Mouse (Mus musculus) limb, embryonic 12.5 days (tissue): ENCODE measurements around the gene Flrt2. TPM values are rescaled to one million over a fixed set of nuclear protein-coding genes. Genes with fewer than 3 reads are reported as not detected.

Source experiments
- ATAC-seq: fragments of 200-750 bp; cut with Nextera tagmentation; 2 replicates; pipeline ENCODE4 v1.8.0; 2017; ENCODE audit warnings: low read depth, moderate TSS enrichment; ENCODE audit not compliant: insufficient number of reproducible peaks, insufficient read depth, low FRiP score, low TSS enrichment
- H3K27ac ChIP-seq: fragments of 300-500 bp; sonication (generic); 2 replicates; pipeline ENCODE4 v1.5.1; 2016; ENCODE audit warnings: mild to moderate bottlenecking, moderate library complexity
- H3K27me3 ChIP-seq: fragments of 300-500 bp; sonication (generic); 2 replicates; pipeline ENCODE4 v1.6.1; 2016; ENCODE audit warnings: mild to moderate bottlenecking, moderate library complexity
- H3K36me3 ChIP-seq: fragments of 300-500 bp; sonication (generic); 2 replicates; pipeline ENCODE4 v1.6.1; 2016; ENCODE audit warnings: mild to moderate bottlenecking, moderate library complexity
- H3K4me1 ChIP-seq: fragments of 300-500 bp; sonication (generic); replicated peaks from 2 replicates; pipeline ENCODE4 v1.6.1; 2016
- H3K4me2 ChIP-seq: fragments of 300-500 bp; sonication (generic); 2 replicates; pipeline ENCODE4 v1.6.1; 2016; ENCODE audit warnings: mild to moderate bottlenecking, moderate library complexity
- H3K4me3 ChIP-seq: fragments of 300-500 bp; sonication (generic); replicated peaks from 2 replicates; pipeline ENCODE4 v1.5.1; 2016; ENCODE audit warnings: mild to moderate bottlenecking
- H3K9ac ChIP-seq: fragments of 300-500 bp; sonication (generic); replicated peaks from 2 replicates; pipeline ENCODE4 v1.6.1; 2016; ENCODE audit warnings: mild to moderate bottlenecking, moderate library complexity
- H3K9me3 ChIP-seq: fragments of 300-500 bp; sonication (generic); 2 replicates; pipeline ENCODE4 v1.6.1; 2016; ENCODE audit warnings: mild to moderate bottlenecking, moderate library complexity
- WGBS: fragments of 180-500 bp; shearing (Covaris S2); methylation state at CpG from one replicate; pipeline ENCODE4 v1.1.7; 2016; 5-methylcytosine and 5-hydroxymethylcytosine counted together
- polyA plus RNA-seq: library from polyadenylated mRNA; unstranded; fragments of >200 nt; fragmentation: Nextera tagmentation; extraction: Ambion mirVana; gene quantifications from 2 replicates; pipeline ENCODE4 v1.2.1, GENCODE M21; 2016

Gene Flrt2
- polyA plus RNA-seq, 1 experiment from 2014 or later, result 40.4 TPM

DNA sequence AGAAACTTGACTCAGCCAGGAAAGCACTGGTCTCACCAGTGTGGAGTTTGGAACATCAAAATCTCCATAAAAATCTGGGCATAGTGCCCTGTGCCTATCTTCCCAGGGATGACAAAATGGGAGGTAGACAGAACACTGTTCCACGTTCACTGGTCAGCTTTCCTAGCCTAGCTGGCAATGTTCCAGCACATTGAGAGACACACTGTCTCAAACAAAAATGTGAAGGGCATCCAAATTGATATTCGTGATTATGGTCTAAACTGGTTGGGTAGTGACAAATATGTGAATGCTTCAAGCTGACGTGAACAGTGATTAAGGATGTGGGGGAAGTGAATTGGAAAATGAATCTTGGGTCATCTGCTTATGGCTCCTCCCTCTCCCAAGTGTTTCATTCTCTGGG, 78.2 kb downstream of the Flrt2 start:
- Histone ChIP-seq H3K27me3 (no peaks in the 10 kb centered on the region), H3K4me3 (no peak overlapping the region), H3K9ac (no peak overlapping the region), H3K27ac (no peak overlapping the region), H3K4me2 (no peak overlapping the region), H3K9me3 (no peaks in the 10 kb centered on the region), H3K36me3 (no peaks in the 10 kb centered on the region), H3K4me1 (peaks cover 14% of the 10 kb centered on the region)
- no peak for ATAC-seq
- WGBS, result 92% methylated on average over 3 of the region's 3 CpGs

DNA sequence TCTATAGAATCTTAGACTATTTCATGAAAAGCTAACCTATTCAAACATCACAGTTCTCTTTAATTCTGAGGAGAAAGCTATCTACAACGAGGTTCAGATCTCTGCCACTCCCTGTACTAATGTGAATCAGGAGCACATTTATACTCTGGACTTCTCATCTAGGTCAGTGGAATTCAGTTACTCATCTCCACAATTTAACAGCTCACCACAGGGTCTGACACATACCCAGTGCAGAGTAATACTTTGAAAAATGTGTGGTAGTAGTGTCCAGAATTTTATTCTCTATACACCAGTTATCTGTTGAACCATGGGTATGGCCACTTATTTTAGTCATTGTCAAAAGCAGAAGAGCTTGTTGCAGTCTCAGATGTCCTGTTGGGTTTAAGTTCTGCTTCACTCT, 98.1 kb downstream of the Flrt2 start:
- WGBS, result 89% methylated on average over 1 of the region's 1 CpGs
- Histone ChIP-seq H3K27ac (no peak overlapping the region), H3K4me2 (no peak overlapping the region), H3K27me3 (no peaks in the 10 kb centered on the region), H3K4me1 (no peaks in the 10 kb centered on the region), H3K36me3 (no peaks in the 10 kb centered on the region), H3K4me3 (no peak overlapping the region), H3K9ac (no peak overlapping the region), H3K9me3 (no peaks in the 10 kb centered on the region)
- ATAC-seq, result no peak

DNA sequence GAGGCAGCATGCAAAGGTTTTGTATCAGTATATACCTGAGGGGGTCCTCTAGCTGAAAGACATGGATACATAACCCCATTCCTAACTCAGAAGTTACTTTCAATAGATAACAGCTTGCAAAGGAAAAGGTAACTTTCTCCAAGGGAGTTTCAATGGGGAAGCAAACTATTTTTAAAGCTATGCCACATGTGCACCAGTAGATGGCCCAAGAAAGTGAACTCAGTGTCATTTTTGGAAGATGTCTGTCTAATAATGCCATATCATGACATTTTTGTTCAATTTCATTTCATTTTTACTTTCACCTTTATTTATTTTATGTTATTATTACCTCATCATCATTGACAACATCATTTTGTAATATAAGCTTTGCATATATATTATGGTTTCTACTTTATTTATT, 124.6 kb downstream of the Flrt2 start:
- Histone ChIP-seq H3K4me3 (no peak overlapping the region), H3K36me3 (no peaks in the 10 kb centered on the region), H3K4me1 (no peaks in the 10 kb centered on the region), H3K9ac (no peak overlapping the region), H3K27ac (no peak overlapping the region), H3K27me3 (no peaks in the 10 kb centered on the region), H3K9me3 (no peaks in the 10 kb centered on the region), H3K4me2 (no peak overlapping the region)
- ATAC-seq, result no peak
